ENCODE assay signal across 7 mouse cellular contexts in the genomic region with DNA sequence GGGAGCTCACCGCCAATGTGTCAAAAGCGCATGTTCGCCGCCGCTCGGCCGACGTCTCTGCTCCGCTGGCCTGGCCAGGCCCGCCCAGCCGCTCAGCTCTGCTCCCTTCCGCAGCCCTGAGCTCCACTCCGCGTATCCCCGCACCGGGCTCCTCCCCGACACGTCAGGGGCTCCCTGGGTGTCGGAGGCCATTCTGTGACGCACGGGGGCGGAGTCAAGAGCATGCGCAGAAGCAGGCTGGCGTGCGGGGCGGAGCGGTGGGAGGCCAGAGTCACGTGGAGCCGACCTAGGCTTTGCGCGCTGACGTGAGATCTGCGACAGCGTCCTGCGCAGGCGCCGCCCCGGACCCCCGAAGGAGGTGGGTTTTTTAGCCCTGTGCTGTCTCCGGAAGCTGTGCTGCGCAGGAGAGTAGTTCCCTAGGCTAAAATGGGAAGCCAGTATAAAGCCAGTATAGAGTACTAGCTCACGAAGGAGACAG. TPM values are rescaled to one million over a fixed set of nuclear protein-coding genes. Genes with fewer than 3 reads are reported as not detected.
A peak's percentile ranks its signal among the peaks of the same experiment; 100 is the strongest.
DNase-seq lines count a peak whose midpoint lies in the region; ATAC-seq lines count a peak whose summit lies in the region.

No protein-coding gene starts in this region.

- peaks cover 30% of the 10 kb centered on the region for H3K4me1 ChIP-seq in embryonic facial prominence, embryonic 10.5 days
- H3K4me1 ChIP-seq in limb, embryonic 11.5 days (ENCODE audit: control insufficient read depth, insufficient read depth, low read length), result 0 out of 2 replicates have a peak, but pooled peaks cover 4% of the 10 kb centered on the region
- peaks cover 21% of the 10 kb centered on the region for H3K4me1 ChIP-seq in midbrain, embryonic 14.5 days (ENCODE audit: control insufficient read depth, insufficient read depth, low read length)

- H3K4me2 ChIP-seq in limb, embryonic 11.5 days (ENCODE audit: low read depth, severe bottlenecking), result peak overlapping the region; percentile 54
- peak overlapping the region; percentile 67 for H3K4me2 ChIP-seq in midbrain, embryonic 14.5 days (ENCODE audit: low read length)

- DNase-seq in adrenal gland, postnatal 10 days, result peak; percentile 100
- peak; percentile 100 for DNase-seq in embryonic facial prominence, embryonic 10.5 days (ENCODE audit: low spot score)
- DNase-seq in heart, adult 11 months, result peak; percentile 100
- peak; percentile 100 for DNase-seq in kidney, adult 18-20 months
- peak; percentile 100 for DNase-seq in limb, embryonic 11.5 days (ENCODE audit: low spot score)
- peak; percentile 99 for DNase-seq in midbrain, embryonic 14.5 days
- DNase-seq in spleen, adult 18-20 months, result peak; percentile 99 to 100

- H3K27ac ChIP-seq in embryonic facial prominence, embryonic 10.5 days (replicated peaks), result peak overlapping the region; percentile 92
- H3K27ac ChIP-seq in limb, embryonic 11.5 days (replicated peaks; ENCODE audit: low read depth, low read length), result peak overlapping the region; percentile 88
- H3K27ac ChIP-seq in midbrain, embryonic 14.5 days (replicated peaks; ENCODE audit: low read depth, low read length), result peak overlapping the region; percentile 96

- ATAC-seq in limb, embryonic 11.5 days (ENCODE audit: insufficient number of reproducible peaks, low FRiP score, low TSS enrichment, low read depth), result peak; percentile 100
- ATAC-seq in midbrain, embryonic 14.5 days (ENCODE audit: low FRiP score, low TSS enrichment), result peak; percentile 99

- H3K4me3 ChIP-seq in embryonic facial prominence, embryonic 10.5 days, result peak overlapping the region; percentile 77
- peak overlapping the region; percentile 97 for H3K4me3 ChIP-seq in limb, embryonic 11.5 days (ENCODE audit: low read depth, low read length)
- peak overlapping the region; percentile 96 for H3K4me3 ChIP-seq in midbrain, embryonic 14.5 days (replicated peaks; ENCODE audit: low read depth, low read length)

- peaks cover 7% of the 10 kb centered on the region; the same call in 1 of the 2 replicates for H3K36me3 ChIP-seq in embryonic facial prominence, embryonic 10.5 days (replicated peaks)
- H3K36me3 ChIP-seq in limb, embryonic 11.5 days (ENCODE audit: control insufficient read depth, insufficient read depth, low read length), result no peaks in the 10 kb centered on the region
- no peaks in the 10 kb centered on the region for H3K36me3 ChIP-seq in midbrain, embryonic 14.5 days (ENCODE audit: control insufficient read depth, insufficient read depth, low read length)

- under 1% methylated on average over 42 of the region's 42 CpGs for WGBS in embryonic facial prominence, embryonic 10.5 days
- WGBS in limb, embryonic 11.5 days, result under 1% methylated on average over 42 of the region's 42 CpGs
- under 1% methylated on average over 42 of the region's 42 CpGs for WGBS in midbrain, embryonic 14.5 days

- H3K9ac ChIP-seq in limb, embryonic 11.5 days (ENCODE audit: low read length), result peak overlapping the region; percentile 85
- peak overlapping the region; percentile 95 for H3K9ac ChIP-seq in midbrain, embryonic 14.5 days (replicated peaks; ENCODE audit: low read length)

- H3K27me3 ChIP-seq in embryonic facial prominence, embryonic 10.5 days (replicated peaks; ENCODE audit: low read depth, poor library complexity, severe bottlenecking), result no peaks in the 10 kb centered on the region
- H3K27me3 ChIP-seq in limb, embryonic 11.5 days (ENCODE audit: control insufficient read depth, insufficient read depth, low read length), result no peaks in the 10 kb centered on the region
- no peaks in the 10 kb centered on the region for H3K27me3 ChIP-seq in midbrain, embryonic 14.5 days (ENCODE audit: control insufficient read depth, insufficient read depth, low read length)

- no peaks in the 10 kb centered on the region for H3K9me3 ChIP-seq in embryonic facial prominence, embryonic 10.5 days
- H3K9me3 ChIP-seq in limb, embryonic 11.5 days (ENCODE audit: control insufficient read depth, low read length), result no peaks in the 10 kb centered on the region
- no peaks in the 10 kb centered on the region for H3K9me3 ChIP-seq in midbrain, embryonic 14.5 days (ENCODE audit: control insufficient read depth, low read length)

RNA-seq across cellular contexts. Expression of gene Ndel1, which starts 18.7 kb away (rescaled TPM):
- 10 to 100 TPM; 57.2 to 72.8 TPM for total RNA-seq in adrenal gland, postnatal 10 days (2021)
- 56.5 and 57.4 TPM in 2 replicates for polyA plus RNA-seq in embryonic facial prominence, embryonic 10.5 days (2016; fragmentation: Nextera tagmentation; extraction: Ambion mirVana)
- polyA plus RNA-seq in limb, embryonic 11.5 days (2014; fragmentation: Nextera tagmentation; extraction: Ambion mirVana), result 53.2 and 57.8 TPM in 2 replicates
- polyA plus RNA-seq in midbrain, embryonic 14.5 days (2014; fragmentation: Nextera tagmentation; extraction: Ambion mirVana), result 67.4 and 86.3 TPM in 2 replicates

RNA-seq across cellular contexts. Expression of gene Rnf222, which starts 35.4 kb away (rescaled TPM):
- total RNA-seq in adrenal gland, postnatal 10 days (2021), result under 1 TPM; 0.09 to 0.12 TPM
- not detected in 2 replicates for polyA plus RNA-seq in embryonic facial prominence, embryonic 10.5 days (2016; fragmentation: Nextera tagmentation; extraction: Ambion mirVana)
- not detected in 2 replicates for polyA plus RNA-seq in limb, embryonic 11.5 days (2014; fragmentation: Nextera tagmentation; extraction: Ambion mirVana)
- not detected in 2 replicates for polyA plus RNA-seq in midbrain, embryonic 14.5 days (2014; fragmentation: Nextera tagmentation; extraction: Ambion mirVana)

RNA-seq across cellular contexts. Expression of gene Rpl26, which starts 48.4 kb away (rescaled TPM):
- total RNA-seq in adrenal gland, postnatal 10 days (2021), result 1,000 to 10,000 TPM; 1,288 to 1,295 TPM
- 1,085 and 1,128 TPM in 2 replicates for polyA plus RNA-seq in embryonic facial prominence, embryonic 10.5 days (2016; fragmentation: Nextera tagmentation; extraction: Ambion mirVana)
- 1,145 and 1,149 TPM in 2 replicates for polyA plus RNA-seq in limb, embryonic 11.5 days (2014; fragmentation: Nextera tagmentation; extraction: Ambion mirVana)
- polyA plus RNA-seq in midbrain, embryonic 14.5 days (2014; fragmentation: Nextera tagmentation; extraction: Ambion mirVana), result 670 and 732 TPM in 2 replicates

Comparison
In these comparisons a context has a peak if more than half of its experiments do, and no peak if none do; other contexts are left out.
1. Peak in every context shown above with its lines: DNase-seq, ATAC-seq, H3K4me3 ChIP-seq and H3K27ac ChIP-seq.